Mouse (Mus musculus) left cerebral cortex, postnatal 14 days (tissue): ENCODE measurements around the gene Rbms2. TPM values are rescaled to one million over a fixed set of nuclear protein-coding genes. Genes with fewer than 3 reads are reported as not detected.
A peak's percentile ranks its signal among the peaks of the same experiment; 100 is the strongest.
"Not testable (repeated sequence)": the region's sequence is repeated elsewhere in the genome, so short reads cannot be mapped to it uniquely, and the experiment has no call there.

Experiments used
- DNase-seq, 2 experiments: peaks; one replicate each; pipeline ENCODE4 v3.0.0; 2021 to 2022; ENCODE audit warnings: low spot score in 2 of 2, mixed read lengths in 1 of 2
- intact Hi-C: fragments of 180-260 bp; cut with DNase I; formaldehyde crosslinking; loops from one replicate; pipeline ENCODE4 v1.15.1; 2025
- total RNA-seq, 2 experiments: library from RNA; stranded (reverse); gene quantifications; 2 replicates each; pipeline ENCODE4 v1.2.3; 2021

The Rbms2 gene
- total RNA-seq, 2 experiments from 2014 or later, result 9.2 to 10.8 TPM

DNA sequence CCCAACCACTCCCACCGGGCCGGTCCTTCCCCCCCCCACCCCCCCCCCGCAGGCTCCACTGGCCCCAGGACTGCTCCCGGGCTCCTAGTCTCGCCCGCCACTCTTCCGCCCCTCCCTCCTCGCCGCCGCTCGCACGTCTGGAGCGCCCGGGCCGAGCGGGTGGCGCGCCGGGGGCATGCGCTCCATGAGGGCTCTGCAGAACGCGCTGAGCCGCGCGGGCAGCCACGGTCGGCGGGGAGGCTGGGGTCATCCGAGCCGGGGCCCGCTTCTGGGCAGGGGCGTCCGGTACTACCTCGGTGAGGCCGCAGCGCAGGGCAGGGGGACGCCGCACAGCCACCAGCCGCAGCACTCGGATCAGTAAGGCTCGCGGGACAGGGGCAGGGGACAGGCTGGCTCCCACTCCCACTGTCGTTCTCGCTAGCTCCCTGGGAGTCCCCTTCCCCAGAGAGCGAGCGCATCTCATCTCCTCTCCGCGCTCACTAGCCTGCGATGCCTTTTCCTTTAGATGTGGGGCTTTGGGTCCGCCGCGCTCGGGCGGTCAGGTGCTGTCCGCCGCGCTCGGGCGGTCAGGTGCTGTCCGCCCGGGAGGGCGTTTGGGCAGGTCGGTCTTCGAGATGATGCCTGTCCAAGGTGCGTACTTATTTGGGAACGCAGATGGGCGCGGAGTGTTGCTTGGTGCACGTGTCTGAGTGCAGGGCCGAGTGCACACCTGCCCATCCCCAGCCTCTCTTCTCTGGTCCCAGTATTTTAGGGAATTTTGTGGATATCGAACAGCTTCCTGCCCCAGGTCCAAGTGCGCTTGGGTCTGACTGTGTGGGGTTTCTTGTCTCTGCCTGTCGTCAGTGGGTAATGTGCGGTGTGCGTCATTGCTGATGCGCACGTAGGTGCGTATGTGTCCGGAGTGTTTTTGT lies 14.7 kb upstream of the Rbms2 start:
- peak; percentile 44 to 60 for DNase-seq
- intact Hi-C loops, result no loop called here

DNA sequence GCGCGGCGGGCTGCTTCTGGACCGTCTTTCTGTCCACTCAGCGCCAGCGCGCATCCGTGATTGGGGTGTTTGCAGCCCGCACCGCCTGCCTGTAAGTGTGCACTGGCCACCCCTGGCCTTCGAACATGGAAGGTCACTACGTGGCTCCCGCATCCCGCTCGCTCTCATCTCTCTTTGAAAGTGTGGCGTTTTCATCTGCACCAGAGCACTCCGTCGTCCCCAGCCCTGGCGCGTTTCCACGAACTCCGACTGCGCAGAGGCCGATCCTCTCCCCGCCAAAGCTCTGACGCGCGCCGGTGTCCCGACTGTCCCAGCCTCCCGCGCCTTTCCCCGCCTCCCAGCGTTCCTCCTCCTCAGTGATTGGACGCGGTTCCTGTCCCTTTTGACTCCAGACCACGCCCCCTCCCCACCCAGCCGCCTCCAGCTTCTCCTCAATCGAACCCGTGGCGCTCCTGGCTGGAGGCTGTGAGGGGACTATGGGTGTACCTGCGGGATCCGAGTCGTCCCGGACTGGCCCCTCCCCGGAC lies 14.0 kb upstream of the Rbms2 start, which contains the start of gene Gls2:
Gene Gls2 (plus strand): TSS at position 434 of the 527 bp plus-strand sequence.
- DNase-seq, result peak; percentile 98
- intact Hi-C loops, result no loop called here

DNA sequence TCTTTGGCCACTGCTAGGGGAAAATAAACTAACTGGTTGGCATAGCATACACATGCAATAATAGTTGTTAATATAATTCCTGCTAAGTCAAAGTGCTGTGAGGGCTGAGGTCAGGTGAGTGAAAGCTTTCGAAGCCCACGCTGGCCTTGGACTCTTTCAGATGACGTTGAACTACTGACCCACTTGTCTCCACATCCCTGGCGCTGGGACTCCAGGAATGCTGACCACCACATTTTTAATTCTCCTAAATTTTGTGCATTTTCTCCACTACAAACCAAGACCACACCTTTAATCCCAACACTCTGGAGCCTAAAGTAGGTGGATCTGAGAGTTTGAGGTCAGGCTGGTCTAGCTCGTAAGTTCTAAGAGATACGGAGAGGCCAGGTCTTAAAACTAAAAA lies 13.0 kb upstream of the Rbms2 start:
- DNase-seq, result no peak
- intact Hi-C loops, result no loop called here

DNA sequence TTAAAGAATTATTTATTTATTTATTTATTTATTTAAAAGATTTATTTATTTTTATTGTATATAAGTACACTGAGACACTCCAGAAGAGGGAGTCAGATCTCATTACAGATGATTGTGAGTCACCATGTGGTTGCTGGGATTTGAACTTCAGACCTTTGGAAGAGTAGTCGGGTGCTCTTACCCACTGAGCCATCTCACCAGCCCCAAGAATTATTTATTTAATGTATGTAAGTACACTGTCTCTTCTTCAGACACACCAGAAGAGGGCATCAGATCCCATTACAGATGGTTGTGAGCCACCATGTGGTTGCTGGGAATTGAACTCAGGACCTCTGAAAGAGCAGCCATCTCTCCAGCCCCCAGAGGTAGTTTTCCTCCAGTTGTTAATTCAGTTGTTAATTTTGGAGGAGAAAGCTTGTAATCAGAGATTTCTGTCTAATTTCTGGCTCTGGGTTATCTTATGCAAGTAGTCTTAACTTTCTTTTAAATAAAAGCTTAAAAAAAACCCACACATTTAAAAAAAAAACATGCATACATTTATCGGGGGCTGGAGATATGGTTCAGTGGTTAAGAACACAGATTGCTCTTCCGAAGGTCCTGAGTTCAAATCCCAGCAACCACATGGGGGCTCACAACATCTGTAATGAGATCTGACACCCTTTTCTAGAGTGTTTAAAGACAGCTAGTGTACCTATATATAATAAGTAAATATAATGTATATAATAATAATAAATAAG lies 12.1 kb upstream of the Rbms2 start:
- intact Hi-C loops, DNase-seq: not testable (repeated sequence)

DNA sequence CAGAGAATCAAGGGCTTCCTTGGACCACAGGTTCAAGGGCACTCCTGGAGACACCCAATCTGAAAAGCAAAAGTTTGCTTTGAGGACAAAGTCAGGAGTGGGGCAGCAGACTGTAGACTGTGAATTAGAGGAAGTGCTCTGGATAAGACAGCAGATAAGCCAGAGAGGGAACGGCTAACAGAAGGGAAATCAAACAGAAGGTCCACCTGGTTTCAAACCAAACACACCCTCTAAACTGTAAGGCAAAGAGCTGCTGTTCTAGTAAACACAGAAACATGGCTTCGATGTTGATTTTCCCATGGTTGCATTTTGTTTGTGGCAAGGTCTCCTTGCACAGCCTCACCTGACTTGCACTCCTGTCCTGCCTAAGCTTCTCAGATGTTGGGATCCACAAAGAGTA lies 11.4 kb upstream of the Rbms2 start:
- intact Hi-C loops, result no loop called here

DNA sequence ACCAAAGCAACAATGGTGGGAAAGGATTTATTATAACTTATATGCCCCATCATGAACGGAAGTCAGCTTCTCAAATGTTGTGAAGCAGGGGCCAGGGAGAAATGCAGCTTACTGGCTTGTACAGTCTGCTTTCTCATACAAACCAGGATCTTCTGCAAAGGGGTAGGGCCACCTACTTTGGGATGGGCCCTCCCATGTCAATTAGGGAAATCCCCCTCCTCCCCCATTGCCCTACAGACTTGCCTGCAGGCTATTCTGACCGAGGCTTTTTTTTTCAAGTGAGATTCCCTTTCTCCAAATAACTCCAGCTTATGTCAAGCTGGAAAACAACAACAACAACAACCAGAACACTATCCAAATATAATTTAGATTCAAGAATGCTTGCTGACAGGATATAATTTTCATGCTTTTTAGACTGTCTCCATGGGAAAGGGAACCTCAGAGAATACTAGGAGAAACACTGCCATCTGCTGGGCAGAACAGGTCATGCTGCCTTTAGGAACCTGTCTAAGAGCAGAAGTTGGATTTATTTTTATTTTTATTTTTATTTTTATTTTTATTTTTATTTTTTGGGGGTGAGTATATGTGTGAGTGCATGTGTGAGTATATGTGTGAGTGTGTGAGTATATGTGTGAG lies 8.3 kb upstream of the Rbms2 start:
- peak; percentile 81 to 89 for DNase-seq
- intact Hi-C loops, result loop anchor here (10.0 kb wide), 1 partner anchor 234 kb away; no protein-coding TSS in a partner anchor

More for the DNA sequence above, 11.4 kb upstream of the Rbms2 start:
- DNase-seq, result no peak

DNA sequence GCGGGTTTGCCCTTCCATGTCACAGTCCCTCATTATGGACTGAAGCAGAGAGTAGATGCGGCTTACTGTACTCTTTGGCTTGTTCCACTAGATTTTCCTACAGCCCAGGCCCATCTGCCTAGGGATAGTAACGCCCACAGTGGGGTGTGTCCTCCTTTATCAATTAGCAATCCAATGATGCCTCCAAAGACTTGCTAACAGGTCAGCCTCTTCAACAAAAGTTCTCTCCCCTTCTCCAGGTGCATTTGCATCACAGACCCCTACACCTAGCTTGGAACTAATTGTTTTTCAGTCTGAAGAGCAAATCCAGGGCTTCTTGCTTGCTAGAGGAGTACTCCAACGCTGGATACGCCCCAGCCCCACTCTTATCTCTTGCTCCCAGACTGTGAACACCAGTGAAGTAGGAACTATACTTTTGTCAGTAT lies 7.1 kb upstream of the Rbms2 start:
- DNase-seq, result no peak
- intact Hi-C loops, result loop anchor here (2.0 to 10.0 kb wide), 3 partner anchors 46 to 232 kb away; partner anchors contain the start of gene Baz2a

DNA sequence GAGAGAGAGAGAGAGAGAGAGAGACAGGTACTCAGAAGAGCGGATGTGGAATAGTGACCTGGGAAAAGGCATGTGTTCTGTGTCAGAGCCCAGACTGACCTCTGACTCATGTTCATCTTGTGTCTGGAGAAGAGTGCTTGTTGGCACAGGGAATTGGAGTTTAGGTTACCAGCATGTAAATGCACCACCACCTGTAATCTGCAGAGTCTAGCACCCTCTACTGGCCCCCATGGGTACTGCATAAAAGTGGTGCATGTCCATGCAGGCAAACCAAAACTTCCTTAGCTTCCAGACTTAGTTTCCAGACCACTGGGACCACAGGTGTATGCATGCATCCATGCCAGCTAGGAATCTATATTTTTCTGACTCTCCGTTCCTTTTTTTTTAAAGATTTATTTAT lies 5.9 kb upstream of the Rbms2 start:
- intact Hi-C loops, result loop anchor here (2.0 to 10.0 kb wide), 3 partner anchors 45 to 231 kb away; partner anchors contain the start of gene Baz2a
- peak; percentile 65 to 80 for DNase-seq

DNA sequence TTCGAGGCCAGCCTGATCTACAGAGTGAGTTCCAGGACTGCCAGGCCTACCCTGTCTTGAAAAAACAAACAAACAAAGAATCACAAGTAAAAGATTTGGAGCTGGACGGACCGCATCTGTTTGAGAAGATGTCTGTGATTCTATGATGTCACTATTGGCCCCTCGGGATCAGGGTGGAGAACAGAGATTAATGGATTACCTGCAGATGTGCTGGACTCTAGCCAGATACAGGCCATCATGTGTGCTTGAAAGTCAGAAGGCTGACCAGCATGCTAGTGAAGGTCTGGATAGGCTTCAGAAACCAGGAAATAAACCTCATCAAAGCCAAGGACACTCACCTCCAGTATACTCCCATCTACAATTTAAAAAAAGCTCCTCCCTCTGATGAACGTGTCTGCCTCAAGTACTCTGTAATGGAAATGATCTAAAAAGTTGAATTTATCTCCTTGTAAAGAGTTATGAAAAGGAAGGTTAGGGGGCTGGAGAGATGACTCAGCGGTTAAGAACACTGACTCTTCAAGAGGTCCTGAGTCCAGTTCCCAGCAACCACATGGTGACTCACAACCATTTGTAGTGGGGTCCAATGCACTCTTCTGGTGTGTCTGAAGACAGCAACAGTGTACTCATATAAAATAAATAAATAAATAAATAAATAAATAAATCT lies 5.3 kb upstream of the Rbms2 start:
- intact Hi-C loops, result loop anchor here (10.0 kb wide), 1 partner anchor 231 kb away; no protein-coding TSS in a partner anchor
- no peak for DNase-seq

DNA sequence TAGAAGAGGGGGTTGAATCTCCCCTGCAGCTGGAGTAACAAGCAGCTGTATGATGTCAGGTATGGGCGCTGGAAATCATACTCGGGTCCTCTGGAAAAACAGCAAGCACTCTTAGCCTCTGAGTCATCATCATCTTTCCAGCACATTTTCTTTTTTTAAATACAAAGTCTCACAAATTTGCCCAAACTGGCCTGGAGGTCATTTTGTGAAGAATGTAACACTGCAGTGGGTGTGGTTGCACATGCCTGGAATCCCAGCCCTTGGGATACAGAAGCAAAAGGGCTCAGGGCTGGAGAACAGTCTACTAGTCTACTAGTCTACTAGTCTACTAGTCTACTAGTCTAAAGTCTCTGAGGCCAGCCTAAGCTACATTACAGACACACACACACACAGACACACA lies 4.2 kb upstream of the Rbms2 start:
- intact Hi-C loops, result loop anchor here (10.0 kb wide), 1 partner anchor 229 kb away; no protein-coding TSS in a partner anchor

DNA sequence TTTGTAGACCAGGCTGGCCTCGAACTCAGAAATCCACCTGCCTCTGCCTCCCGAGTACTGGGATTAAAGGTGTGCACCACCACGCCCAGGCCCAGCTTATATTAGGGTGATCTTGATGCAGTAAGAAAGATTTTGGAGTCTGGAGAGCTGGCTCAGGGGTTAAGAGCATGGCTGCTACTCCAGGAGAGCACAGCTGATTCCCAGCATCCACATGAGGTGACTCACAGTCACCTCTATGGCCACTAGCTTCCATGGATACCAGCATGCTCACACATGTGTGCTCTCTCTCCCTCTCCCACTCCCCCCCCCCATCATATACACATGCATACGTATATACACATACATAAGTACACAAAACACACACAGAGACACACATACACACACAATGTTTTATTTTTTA lies 2.8 kb downstream of the Rbms2 start:
- DNase-seq, result no peak
- intact Hi-C loops, result loop anchor here (5.0 kb wide), 1 partner anchor 80 kb away; no protein-coding TSS in a partner anchor

More for the DNA sequence above, 4.2 kb upstream of the Rbms2 start:
- no peak for DNase-seq

DNA sequence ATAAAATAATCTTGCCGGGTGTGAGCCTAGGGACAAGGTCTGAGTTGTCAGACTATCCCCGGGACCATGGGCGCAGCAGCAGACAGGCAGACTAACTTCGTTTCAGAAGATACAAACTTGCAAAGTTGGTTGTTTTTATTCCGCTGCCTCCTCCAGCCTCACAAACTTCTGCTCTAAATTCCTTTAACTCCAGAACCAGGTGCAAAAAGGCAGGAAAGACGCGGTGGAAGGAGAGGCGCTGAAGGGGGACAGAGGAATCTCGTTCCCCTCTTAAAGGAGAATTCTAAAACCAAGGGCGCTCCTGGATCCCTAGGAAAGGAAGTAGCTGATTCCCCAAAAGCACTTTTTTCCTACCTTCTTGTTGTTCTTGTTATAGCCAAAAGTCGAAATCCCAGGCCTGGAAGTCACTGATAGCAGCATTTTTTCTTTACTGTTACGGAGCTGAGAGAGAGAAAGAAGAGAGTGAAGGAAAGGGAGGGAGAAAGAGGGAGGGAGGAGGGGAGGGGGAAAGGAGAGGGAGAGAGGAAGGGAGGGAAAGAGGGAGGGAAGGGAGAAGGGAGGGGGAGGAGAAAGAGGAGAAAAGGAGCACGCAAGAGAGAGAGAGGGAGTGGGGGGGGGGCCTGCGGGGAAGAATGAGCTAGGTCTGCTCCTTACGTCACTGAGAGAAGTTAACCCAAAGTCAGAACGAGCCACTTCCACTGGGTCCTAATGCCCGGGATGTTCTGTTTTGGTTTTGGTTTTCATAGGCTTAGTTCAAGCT lies 3.9 kb downstream of the Rbms2 start:
- DNase-seq, result peak; percentile 35 to 58
- intact Hi-C loops, result loop anchor here (5.0 kb wide), 1 partner anchor 79 kb away; no protein-coding TSS in a partner anchor

DNA sequence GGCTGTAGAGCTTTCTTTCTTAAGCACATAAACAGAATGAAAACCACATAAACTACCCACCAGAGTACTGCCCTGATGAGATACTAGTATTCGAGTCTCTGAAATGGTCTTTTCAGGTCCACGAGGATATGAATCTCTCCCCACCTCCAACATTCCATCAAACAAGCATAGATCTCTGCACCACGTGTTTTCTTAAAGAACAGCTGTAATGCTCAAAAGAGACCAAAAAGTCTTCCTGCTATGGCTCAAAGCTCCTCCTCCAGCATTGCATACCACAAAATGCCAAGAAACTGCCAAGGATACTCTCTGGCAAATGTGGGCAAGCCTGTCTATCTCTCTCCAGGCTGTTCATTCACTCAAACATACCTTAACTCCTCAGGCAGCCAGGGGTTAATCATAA lies 4.8 kb downstream of the Rbms2 start:
- intact Hi-C loops, result loop anchor here (5.0 kb wide), 1 partner anchor 78 kb away; no protein-coding TSS in a partner anchor
- DNase-seq, result no peak

DNA sequence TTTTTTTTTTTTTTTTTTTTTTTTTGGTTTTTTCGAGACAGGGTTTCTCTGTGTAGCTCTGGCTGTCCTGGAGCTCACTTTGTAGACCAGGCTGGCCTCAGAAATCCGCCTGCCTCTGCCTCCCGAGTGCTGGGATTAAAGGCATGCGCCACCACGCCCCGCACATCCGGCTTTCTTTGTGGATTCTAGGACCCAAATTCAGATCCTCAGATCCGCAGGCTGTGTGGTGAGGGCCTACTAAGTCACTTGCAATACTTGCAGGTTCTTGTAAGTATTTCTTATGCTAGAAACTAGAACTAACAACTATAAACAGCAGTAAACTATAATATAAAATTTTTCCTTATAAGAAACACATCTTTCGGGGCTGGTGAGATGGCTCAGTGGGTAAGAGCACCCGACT lies 8.7 kb downstream of the Rbms2 start:
- intact Hi-C loops, DNase-seq: not testable (repeated sequence)

DNA sequence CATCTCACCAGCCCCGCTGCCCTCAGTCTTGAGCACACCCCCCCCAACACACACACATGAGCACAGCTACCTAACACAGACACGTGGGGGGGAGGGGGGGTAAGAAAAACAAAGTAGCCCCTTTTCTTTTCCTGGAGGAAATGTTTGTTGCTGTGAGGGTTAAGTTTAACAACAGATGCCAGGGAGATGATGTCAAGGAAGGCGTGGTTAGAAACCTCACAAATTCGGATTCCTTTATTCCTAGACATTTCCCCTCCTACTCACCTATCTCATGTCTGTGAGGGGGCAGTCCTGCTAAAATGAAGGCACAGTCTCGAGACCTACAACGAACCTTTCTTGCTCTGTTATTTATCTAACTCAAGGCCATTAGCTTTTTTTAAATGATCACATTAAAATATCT lies 13.0 kb downstream of the Rbms2 start:
- DNase-seq, result no peak
- intact Hi-C loops, result no loop called here

DNA sequence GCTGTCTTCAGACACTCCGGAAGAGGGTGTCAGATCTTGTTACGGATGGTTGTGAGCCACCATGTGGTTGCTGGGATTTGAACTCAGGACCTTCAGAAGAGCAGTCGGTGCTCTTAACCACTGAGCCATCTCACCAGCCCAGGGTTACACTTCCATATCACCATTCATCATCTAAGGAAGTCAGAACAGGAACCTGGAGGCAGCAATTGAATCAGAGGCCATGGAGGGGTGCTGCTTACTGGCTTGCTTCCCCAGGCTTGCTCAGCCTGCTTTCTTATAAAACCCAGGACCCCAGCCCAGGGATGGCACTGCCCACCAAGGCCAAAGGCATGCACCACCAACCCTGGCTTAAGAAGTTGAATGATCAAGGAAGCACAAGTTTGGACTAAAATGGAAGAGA lies 14.4 kb downstream of the Rbms2 start:
- DNase-seq, intact Hi-C loops: not testable (repeated sequence)

DNA sequence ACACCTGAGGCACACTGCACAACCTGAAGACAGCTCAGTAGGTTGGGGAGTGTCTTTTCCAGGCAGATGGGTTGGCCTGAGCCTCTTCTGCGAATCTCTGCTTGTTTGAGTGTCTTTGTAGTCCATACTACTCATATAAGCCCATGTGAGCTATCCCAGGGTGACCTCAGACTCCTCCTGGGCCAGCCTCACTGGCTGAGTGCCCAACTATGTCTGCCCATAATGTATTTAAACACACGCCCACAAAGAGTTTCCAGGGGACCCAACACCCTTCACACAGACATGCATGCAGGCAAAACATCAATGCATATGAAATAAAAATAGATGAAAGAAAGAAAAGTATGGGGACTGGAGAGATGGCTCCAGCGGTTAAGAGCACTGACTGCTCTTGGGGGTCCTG lies 26.1 kb downstream of the Rbms2 start:
- DNase-seq, result no peak
- intact Hi-C loops, result no loop called here

DNA sequence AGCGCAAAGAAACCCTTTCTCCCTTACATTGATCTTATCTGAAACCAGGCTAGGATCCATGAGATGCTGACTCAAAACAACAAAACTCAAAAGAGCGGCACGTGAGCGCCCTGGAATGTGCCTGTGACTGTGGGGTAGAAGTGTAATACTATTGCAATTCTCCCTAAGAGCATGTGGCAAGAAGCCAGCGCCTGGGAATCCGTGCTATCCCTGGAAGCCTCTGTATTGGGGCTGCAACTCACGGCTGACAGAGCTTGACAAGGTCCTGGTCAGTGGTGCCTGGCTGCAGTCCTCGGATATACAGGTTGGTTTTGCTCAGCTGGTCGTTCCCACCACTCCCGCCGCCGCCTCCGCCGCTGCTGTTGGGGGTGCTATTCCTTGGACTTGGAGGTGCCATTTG lies 29.2 kb downstream of the Rbms2 start:
- DNase-seq, result no peak
- intact Hi-C loops, result no loop called here
